Mouse (Mus musculus) heart, adult 2 months (tissue): Measurements from ENCODE around the gene Grin2b. TPM values are rescaled to one million over a fixed set of nuclear protein-coding genes. Genes with fewer than 3 reads are reported as not detected.

Experiments used
- DNase-seq, 2 experiments: peaks; one replicate each; pipeline ENCODE4 v3.0.0; 2021
- H3K27ac ChIP-seq: fragments of 200-600 bp; 2 replicates; pipeline ENCODE4 v1.8.1; 2022
- H3K27me3 ChIP-seq: fragments of 200-500 bp; 2 replicates; pipeline ENCODE4 v1.6.1; 2012; ENCODE audit warnings: mild to moderate bottlenecking, low read length, inconsistent platforms, mixed read lengths; ENCODE audit not compliant: control insufficient read depth, insufficient read depth
- H3K36me3 ChIP-seq: fragments of 200-500 bp; 2 replicates; pipeline ENCODE4 v1.6.1; 2012; ENCODE audit warnings: low read length, inconsistent platforms; ENCODE audit not compliant: control insufficient read depth, insufficient read depth
- H3K4me1 ChIP-seq: fragments of 200-500 bp; 2 replicates; pipeline ENCODE4 v1.6.1; 2011; ENCODE audit warnings: low read length; ENCODE audit not compliant: control insufficient read depth, insufficient read depth
- H3K4me3 ChIP-seq: fragments of 200-600 bp; 2 replicates; pipeline ENCODE4 v1.8.1; 2022
- H3K79me2 ChIP-seq: fragments of 200-500 bp; replicated peaks from 2 replicates; pipeline ENCODE4 v1.6.1; 2012; ENCODE audit warnings: mild to moderate bottlenecking, inconsistent platforms, low read length, moderate library complexity, mixed read lengths; ENCODE audit not compliant: control insufficient read depth, insufficient read depth
- H3K9ac ChIP-seq: fragments of 200-500 bp; 2 replicates; pipeline ENCODE4 v1.6.1; 2012; ENCODE audit warnings: low read depth, mild to moderate bottlenecking, control low read depth, inconsistent platforms, low read length, mixed read lengths
- CTCF ChIP-seq: fragments of 200-600 bp; IDR thresholded peaks from 2 replicates; pipeline ENCODE4 v1.8.1; 2022; ENCODE audit warnings: antibody characterized with exemption, mild to moderate bottlenecking, moderate library complexity
- EP300 ChIP-seq: fragments of 200-500 bp; IDR thresholded peaks from 2 replicates; pipeline ENCODE4 v1.6.1; 2011; ENCODE audit warnings: low read depth, low read length, control low read depth; ENCODE audit not compliant: insufficient read depth
- POLR2A ChIP-seq: fragments of 200-500 bp; IDR thresholded peaks from 2 replicates; pipeline ENCODE4 v1.6.1; 2011; ENCODE audit warnings: mild to moderate bottlenecking, low read depth, low read length, control low read depth; ENCODE audit not compliant: insufficient read depth
- WGBS: fragments of 180-500 bp; shearing (Covaris S2); methylation state at CpG from one replicate; pipeline ENCODE4 v1.1.7; 2018; 5-methylcytosine and 5-hydroxymethylcytosine counted together
- intact Hi-C: fragments of 180-260 bp; cut with DNase I; formaldehyde crosslinking; loops from one replicate; pipeline ENCODE4 v1.15.1; 2025
- polyA plus RNA-seq: library from polyadenylated mRNA; depleted of rRNA; stranded (reverse); fragments of >200 nt; gene quantifications from 2 replicates; pipeline ENCODE4 v1.2.3, GENCODE M21; 2012
- total RNA-seq, 2 experiments: library from RNA; stranded (reverse); gene quantifications; 2 replicates each; pipeline ENCODE4 v1.2.3; 2021

The Grin2b gene
- total and polyA plus RNA-seq, 3 experiments = 0.02 TPM; not detected in 2

GRCm38 (mm10) chr6:135945511-135945910, 227.8 kb downstream of the Grin2b start:
- Histone ChIP-seq H3K4me1 (no peaks in the 10 kb centered on the region), H3K27ac (no peak overlapping the region), H3K27me3 (no peaks in the 10 kb centered on the region), H3K4me3 (no peak overlapping the region), H3K9ac (no peak overlapping the region), H3K36me3 (no peaks in the 10 kb centered on the region), H3K79me2 (no peaks in the 10 kb centered on the region)
- TF ChIP-seq EP300 (no peak), CTCF (no peak), POLR2A (no peak)
- intact Hi-C loops = no loop called here
- WGBS = 64% methylated on average over 5 of the region's 5 CpGs
- no peak for DNase-seq

- intact Hi-C loops = no loop called here
- 86% methylated on average over 5 of the region's 5 CpGs for WGBS
- H3K27ac ChIP-seq = no peak overlapping the region
- no peak for DNase-seq
- H3K4me3 ChIP-seq = no peak overlapping the region
- no peaks in the 10 kb centered on the region for H3K79me2 ChIP-seq
- no peak for TF ChIP-seq POLR2A
- TF ChIP-seq EP300 = no peak
- no peak for TF ChIP-seq CTCF
- no peaks in the 10 kb centered on the region for H3K4me1 ChIP-seq
- H3K9ac ChIP-seq = no peak overlapping the region
- no peaks in the 10 kb centered on the region for H3K27me3 ChIP-seq
- H3K36me3 ChIP-seq = no peaks in the 10 kb centered on the region
These were observed 229.0 kb downstream of the Grin2b start for GRCm38 (mm10) chr6:135944358-135944757.

GRCm38 (mm10) chr6:135943121-135943617, 230.1 kb downstream of the Grin2b start:
- H3K4me1 ChIP-seq = no peaks in the 10 kb centered on the region
- no peak overlapping the region for H3K27ac ChIP-seq
- H3K9ac ChIP-seq = no peak overlapping the region
- no peak overlapping the region for H3K4me3 ChIP-seq
- TF ChIP-seq EP300 (no peak), CTCF (no peak), POLR2A (no peak)
- no peaks in the 10 kb centered on the region for H3K27me3 ChIP-seq
- DNase-seq = no peak
- no peaks in the 10 kb centered on the region for H3K79me2 ChIP-seq
- WGBS = 81% methylated on average over 6 of the region's 6 CpGs
- intact Hi-C loops = no loop called here
- no peaks in the 10 kb centered on the region for H3K36me3 ChIP-seq

- no peak overlapping the region for H3K9ac ChIP-seq
- H3K27me3 ChIP-seq = no peaks in the 10 kb centered on the region
- H3K27ac ChIP-seq = no peak overlapping the region
- no peaks in the 10 kb centered on the region for H3K36me3 ChIP-seq
- intact Hi-C loops = no loop called here
- DNase-seq = no peak
- 64% methylated on average over 3 of the region's 3 CpGs for WGBS
- H3K79me2 ChIP-seq = no peaks in the 10 kb centered on the region
- no peak overlapping the region for H3K4me3 ChIP-seq
- TF ChIP-seq POLR2A = no peak
- TF ChIP-seq CTCF = no peak
- TF ChIP-seq EP300 = no peak
- H3K4me1 ChIP-seq = no peaks in the 10 kb centered on the region
These were observed 240.4 kb downstream of the Grin2b start for GRCm38 (mm10) chr6:135932924-135933323.

GRCm38 (mm10) chr6:135932400-135932920, 240.9 kb downstream of the Grin2b start:
- WGBS = 66% methylated on average over 6 of the region's 6 CpGs
- no peak overlapping the region for H3K9ac ChIP-seq
- TF ChIP-seq EP300 = no peak
- no peak for TF ChIP-seq POLR2A
- no peak for TF ChIP-seq CTCF
- no peak for DNase-seq
- no peaks in the 10 kb centered on the region for H3K36me3 ChIP-seq
- no peak overlapping the region for H3K4me3 ChIP-seq
- intact Hi-C loops = no loop called here
- H3K4me1 ChIP-seq = no peaks in the 10 kb centered on the region
- H3K27me3 ChIP-seq = no peaks in the 10 kb centered on the region
- no peaks in the 10 kb centered on the region for H3K79me2 ChIP-seq
- H3K27ac ChIP-seq = no peak overlapping the region

GRCm38 (mm10) chr6:135917676-135918075, 255.6 kb downstream of the Grin2b start:
- H3K36me3 ChIP-seq = no peaks in the 10 kb centered on the region
- H3K4me1 ChIP-seq = no peaks in the 10 kb centered on the region
- no peaks in the 10 kb centered on the region for H3K79me2 ChIP-seq
- TF ChIP-seq POLR2A (no peak), EP300 (no peak), CTCF (no peak)
- no peak for DNase-seq
- no peak overlapping the region for H3K9ac ChIP-seq
- H3K27ac ChIP-seq = no peak overlapping the region
- intact Hi-C loops = no loop called here
- H3K4me3 ChIP-seq = no peak overlapping the region
- no peaks in the 10 kb centered on the region for H3K27me3 ChIP-seq
